Mouse (Mus musculus) subcutaneous adipose tissue, adult 2 months (tissue): ENCODE data around the gene Leng1. TPM values are rescaled to one million over a fixed set of nuclear protein-coding genes. Genes with fewer than 3 reads are reported as not detected.

ENCODE experiments used
- polyA plus RNA-seq: library from polyadenylated mRNA; depleted of rRNA; stranded (reverse); fragments of >200 nt; gene quantifications from 2 replicates; pipeline ENCODE4 v1.2.3, GENCODE M21; 2012; ENCODE audit warnings: low replicate concordance; rRNA removed

Leng1 gene
- 5.2 and 5.6 TPM in 2 replicates for polyA plus RNA-seq

GRCm38 (mm10) chr7:3665215-3666114 lies at the start of gene Leng1:
TSS of gene Leng1 (minus strand) at chr7:3665840.

GRCm38 (mm10) chr7:3703879-3704441 lies 38.3 kb upstream of the Leng1 start, which contains the start of gene Rps9:
TSS of gene Rps9 (plus strand) at chr7:3703993.

GRCm38 (mm10) chr7:3692987-3693808 lies 27.6 kb upstream of the Leng1 start, which contains the start of gene Mboat7:
TSS of gene Mboat7 (minus strand) at chr7:3693523.

GRCm38 (mm10) chr7:3692382-3692986 lies 26.8 kb upstream of the Leng1 start, which contains the start of gene Tsen34:
TSS of gene Tsen34 (plus strand) at chr7:3692863.

GRCm38 (mm10) chr7:3677342-3677741 lies 11.7 kb upstream of the Leng1 start, which contains the start of gene Tmc4:
TSS of gene Tmc4 (minus strand) at chr7:3677553.

GRCm38 (mm10) chr7:3644672-3645487 lies 20.8 kb downstream of the Leng1 start, which contains the start of gene Cnot3:
TSS of gene Cnot3 (plus strand) at chr7:3645268.

GRCm38 (mm10) chr7:3629543-3630477 lies 35.8 kb downstream of the Leng1 start, which contains the start of the genes Tfpt and Prpf31:
TSS of gene Tfpt (minus strand) at chr7:3629929.
TSS of gene Prpf31 (plus strand) at chr7:3629985.

GRCm38 (mm10) chr7:3617242-3617995 lies 48.2 kb downstream of the Leng1 start, which contains the start of gene Ndufa3:
TSS of gene Ndufa3 (plus strand) at chr7:3617373.

GRCm38 (mm10) chr7:3616057-3616388 lies 49.6 kb downstream of the Leng1 start, which contains the start of gene Oscar:
TSS of gene Oscar (minus strand) at chr7:3616157.

Other genes with a start within 250 kb of the Leng1 start
- not detected in 2 replicates for gene Cacng6, start 241.6 kb downstream of the Leng1 start, polyA plus RNA-seq
- 0.15 and 0.20 TPM in 2 replicates for gene Tarm1, start 163.2 kb downstream of the Leng1 start, polyA plus RNA-seq
- 0.21 and 0.36 TPM in 2 replicates for gene Oscar, start 49.7 kb downstream of the Leng1 start, polyA plus RNA-seq
- 278 and 365 TPM in 2 replicates for gene Ndufa3, start 48.5 kb downstream of the Leng1 start, polyA plus RNA-seq
- 11.6 and 11.8 TPM in 2 replicates for gene Tfpt, start 35.9 kb downstream of the Leng1 start, polyA plus RNA-seq
- gene Prpf31, start 35.9 kb downstream of the Leng1 start, polyA plus RNA-seq: 25.6 and 39.6 TPM in 2 replicates
- 43.6 and 70.0 TPM in 2 replicates for gene Cnot3, start 20.6 kb downstream of the Leng1 start, polyA plus RNA-seq
- gene Tmc4, start 11.7 kb upstream of the Leng1 start, polyA plus RNA-seq: 5.0 and 61.2 TPM in 2 replicates
- gene Tsen34, start 27.0 kb upstream of the Leng1 start, polyA plus RNA-seq: 95.9 and 159 TPM in 2 replicates
- gene Mboat7, start 27.7 kb upstream of the Leng1 start, polyA plus RNA-seq: 34.0 and 69.4 TPM in 2 replicates
- 1,410 and 2,641 TPM in 2 replicates for gene Rps9, start 38.2 kb upstream of the Leng1 start, polyA plus RNA-seq
- gene Pirb, start 54.6 kb upstream of the Leng1 start, polyA plus RNA-seq: 26.6 and 30.3 TPM in 2 replicates
- gene Gm15448, start 159.8 kb upstream of the Leng1 start, polyA plus RNA-seq: 0.37 and 0.82 TPM in 2 replicates
- 1.3 and 1.7 TPM in 2 replicates for gene Pira2, start 179.2 kb upstream of the Leng1 start, polyA plus RNA-seq
- gene Gm14548, start 232.3 kb upstream of the Leng1 start, polyA plus RNA-seq: 1.4 and 1.6 TPM in 2 replicates
- 2.7 and 3.5 TPM in 2 replicates for gene Lilra6, start 249.7 kb upstream of the Leng1 start, polyA plus RNA-seq